Mouse (Mus musculus) liver, embryonic 18 days (tissue): ENCODE results near the gene Uevld. TPM values are rescaled to one million over a fixed set of nuclear protein-coding genes. Genes with fewer than 3 reads are reported as not detected.

Experiments
- polyA plus RNA-seq: library from polyadenylated mRNA; depleted of rRNA; stranded (reverse); fragments of >200 nt; gene quantifications from 2 replicates; pipeline ENCODE4 v1.2.3, GENCODE M21; 2012; rRNA removed

The Uevld gene
- 3.6 and 4.1 TPM in 2 replicates for polyA plus RNA-seq

GRCm38 (mm10) chr7:46957831-46958691 is at the start of gene Uevld:
Gene Uevld, minus strand, starts transcription at chr7:46958527.

GRCm38 (mm10) chr7:46983280-46983679 is 25.0 kb upstream of the Uevld start, which contains the start of gene Gm9999:
Gene Gm9999, plus strand, starts transcription at chr7:46983580.

GRCm38 (mm10) chr7:46919551-46920176 is 38.7 kb downstream of the Uevld start, which contains the start of gene Tsg101:
Gene Tsg101, minus strand, starts transcription at chr7:46919969.

Other genes with a start within 250 kb of the Uevld start
- 4.3 and 4.6 TPM in 2 replicates for gene Saal1, start 247.8 kb downstream of the Uevld start, polyA plus RNA-seq
- 24.4 and 34.1 TPM in 2 replicates for gene Saa3, start 242.8 kb downstream of the Uevld start, polyA plus RNA-seq
- 14.8 and 19.6 TPM in 2 replicates for gene Saa4, start 225.9 kb downstream of the Uevld start, polyA plus RNA-seq
- 0.08 TPM in 1 of 2 replicates, not detected in the other for gene Saa1, start 215.5 kb downstream of the Uevld start, polyA plus RNA-seq
- not detected in 2 replicates for gene Saa2, start 206.7 kb downstream of the Uevld start, polyA plus RNA-seq
- 6.6 and 7.7 TPM in 2 replicates for gene Hps5, start 162.5 kb downstream of the Uevld start, polyA plus RNA-seq
- 10.5 and 10.9 TPM in 2 replicates for gene Gtf2h1, start 162.4 kb downstream of the Uevld start, polyA plus RNA-seq
- gene Ldha, start 117.1 kb downstream of the Uevld start, polyA plus RNA-seq, result 1,205 and 1,366 TPM in 2 replicates
- 0.14 and 0.27 TPM in 2 replicates for gene Ldhc, start 97.3 kb downstream of the Uevld start, polyA plus RNA-seq
- gene Tsg101, start 38.6 kb downstream of the Uevld start, polyA plus RNA-seq, result 19.0 and 20.1 TPM in 2 replicates
- not detected in 2 replicates for gene Gm9999, start 25.1 kb upstream of the Uevld start, polyA plus RNA-seq
- 4.8 and 5.1 TPM in 2 replicates for gene Spty2d1, start 49.9 kb upstream of the Uevld start, polyA plus RNA-seq
- 13.4 and 14.7 TPM in 2 replicates for gene Tmem86a, start 92.1 kb upstream of the Uevld start, polyA plus RNA-seq
- 0.01 and 0.03 TPM in 2 replicates for gene Ptpn5, start 175.2 kb upstream of the Uevld start, polyA plus RNA-seq
- gene Mrgpra6, start 246.4 kb upstream of the Uevld start, polyA plus RNA-seq, result not detected in 2 replicates